Mouse (Mus musculus): ENCODE results near the gene Siah2. TPM values are rescaled to one million over a fixed set of nuclear protein-coding genes. Genes with fewer than 3 reads are reported as not detected.

Gene Siah2
- 14.9 TPM for polyA plus RNA-seq (2015; fragmentation: Illumina TruSeq; extraction: RNeasy Lipid Tissue Mini Kit (QIAGEN cat#74804); ENCODE audit: low read depth, low replicate concordance)

DNA sequence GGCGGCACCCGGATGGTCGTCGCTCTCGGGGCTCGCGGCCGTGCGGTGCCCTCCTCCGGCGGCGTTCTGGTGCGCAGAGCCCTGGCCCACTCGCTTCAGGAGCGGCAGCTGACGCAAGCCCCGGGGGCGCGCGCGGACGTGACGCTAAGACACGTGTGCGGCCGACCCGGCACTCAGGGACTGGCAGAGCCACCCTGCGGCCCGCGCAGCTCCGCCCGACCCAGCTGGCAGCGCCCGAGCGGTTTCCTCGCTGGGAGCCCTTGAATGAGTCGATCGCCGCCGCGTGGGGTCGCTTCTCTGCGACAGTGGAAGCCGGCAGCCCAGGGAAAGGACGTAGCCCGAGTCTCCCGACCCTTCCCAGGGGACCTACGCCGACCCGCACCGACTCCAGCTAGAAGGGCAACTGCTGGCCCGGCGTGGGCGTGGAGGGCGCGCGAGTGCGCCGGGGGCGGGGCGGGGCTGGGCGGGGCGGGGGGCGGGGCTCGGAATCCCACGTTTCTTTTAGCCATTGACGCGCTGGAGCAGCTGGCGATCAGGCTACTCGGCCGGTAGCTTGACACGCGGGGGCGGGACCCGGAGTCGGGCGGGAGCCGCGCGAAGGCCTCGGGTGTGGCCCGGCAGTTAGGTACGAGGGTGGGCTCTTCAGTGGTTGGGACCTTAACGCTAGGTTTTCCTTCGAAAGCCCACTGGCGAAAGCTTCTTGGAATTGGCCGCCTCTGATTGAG is at the start of gene Siah2:
Gene Siah2, minus strand, starts transcription at position 404 of the 725 bp plus-strand sequence.

GRCm38 (mm10) chr3:58636406-58637295 is 55.5 kb downstream of the Siah2 start, which contains the start of gene Erich6:
TSS of gene Erich6 (minus strand) at chr3:58637207.

Other genes with a start within 250 kb of the Siah2 start
- gene Eif2a, start 166.6 kb downstream of the Siah2 start, polyA plus RNA-seq (2015; fragmentation: Illumina TruSeq; extraction: RNeasy Lipid Tissue Mini Kit (QIAGEN cat#74804); ENCODE audit: low read depth, low replicate concordance): 60.4 TPM
- 33.4 TPM for gene Serp1, start 166.5 kb downstream of the Siah2 start, polyA plus RNA-seq (2015; fragmentation: Illumina TruSeq; extraction: RNeasy Lipid Tissue Mini Kit (QIAGEN cat#74804); ENCODE audit: low read depth, low replicate concordance)
- gene Selenot, start 115.8 kb downstream of the Siah2 start, polyA plus RNA-seq (2015; fragmentation: Illumina TruSeq; extraction: RNeasy Lipid Tissue Mini Kit (QIAGEN cat#74804); ENCODE audit: low read depth, low replicate concordance): 214 TPM
- 1.4 TPM for gene Erich6, start 55.2 kb downstream of the Siah2 start, polyA plus RNA-seq (2015; fragmentation: Illumina TruSeq; extraction: RNeasy Lipid Tissue Mini Kit (QIAGEN cat#74804); ENCODE audit: low read depth, low replicate concordance)
- 3.6 TPM for gene Mindy4b-ps, start 129.9 kb upstream of the Siah2 start, polyA plus RNA-seq (2015; fragmentation: Illumina TruSeq; extraction: RNeasy Lipid Tissue Mini Kit (QIAGEN cat#74804); ENCODE audit: low read depth, low replicate concordance)
- 0.42 TPM for gene Clrn1, start 192.9 kb upstream of the Siah2 start, polyA plus RNA-seq (2015; fragmentation: Illumina TruSeq; extraction: RNeasy Lipid Tissue Mini Kit (QIAGEN cat#74804); ENCODE audit: low read depth, low replicate concordance)

All from brain, adult 10 weeks (tissue).